Mouse (Mus musculus): ENCODE results near the gene Gys1.

DNA sequence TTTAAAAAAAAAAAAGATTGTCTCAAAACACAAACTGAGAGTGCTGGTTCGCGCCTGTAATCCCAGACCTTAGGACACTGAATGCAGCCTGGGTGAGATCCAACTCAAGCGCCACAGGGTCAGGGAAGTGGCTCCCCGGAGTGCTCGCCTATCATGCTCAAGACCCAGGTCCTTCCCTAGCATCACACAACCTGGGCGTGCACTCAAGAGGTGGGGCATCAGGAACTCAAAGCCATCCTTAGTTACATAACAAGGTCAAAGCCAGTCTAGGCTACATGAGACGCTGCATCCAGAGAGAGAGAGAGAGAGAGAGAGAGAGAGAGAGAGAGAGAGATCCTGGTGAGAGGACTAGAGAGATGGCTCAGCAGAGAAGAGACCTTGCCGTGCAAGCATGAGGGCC is 8.1 kb upstream of the Gys1 start:
- TF ChIP-seq CTCF (conservative IDR thresholded peaks at IDR 0.05 in 1 of 2, IDR thresholded peaks at IDR 0.05 in 1 of 2; ENCODE audit: low read depth in 2 of 2, low read length in 2 of 2) (no peak), NRF1 (IDR thresholded peaks at IDR 0.05; ENCODE audit: low read depth, low read length) (no peak), CHD1 (IDR thresholded peaks at IDR 0.05; ENCODE audit: low read depth, low read length) (no peak), ZNF384 (IDR thresholded peaks at IDR 0.05; ENCODE audit: low read depth, low read length) (no peak)

Data from CH12.LX (cell line).